Mouse (Mus musculus): ENCODE data around the gene Kif19a.

DNA sequence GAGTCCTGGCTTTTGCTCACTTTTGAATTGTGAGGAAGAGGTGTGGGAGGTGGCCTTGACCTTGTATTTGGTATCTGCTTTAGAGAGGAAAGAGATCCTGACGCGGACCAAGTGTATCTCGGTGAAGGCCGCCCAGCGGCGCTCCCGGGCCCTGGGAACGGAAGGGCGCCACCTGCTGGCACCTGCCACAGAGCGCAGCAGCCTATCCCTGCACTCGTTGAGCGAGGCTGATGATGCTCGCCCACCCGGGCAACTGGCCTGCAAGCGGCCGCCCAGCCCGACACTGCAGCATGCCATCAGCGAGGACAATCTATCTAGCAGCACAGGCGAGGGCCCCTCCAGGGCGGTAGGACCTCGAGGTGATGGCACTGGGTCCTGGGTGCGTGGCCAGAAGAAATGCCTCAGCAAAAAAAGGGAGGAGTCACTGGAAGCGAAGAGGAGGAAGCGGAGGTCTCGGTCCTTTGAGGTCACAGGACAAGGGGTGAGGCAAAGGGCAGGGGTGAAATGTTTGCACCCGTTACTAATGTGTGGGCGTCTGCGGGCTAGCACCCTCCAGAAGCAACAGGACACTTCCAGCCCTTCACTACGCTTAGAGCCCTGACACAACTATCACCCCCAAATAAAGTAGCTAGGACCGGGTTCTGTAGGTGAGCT, 24.0 kb downstream of the Kif19a start:
- peak; percentile 94 for TF ChIP-seq CTCF (IDR thresholded peaks at IDR 0.05; ENCODE audit: extremely low read depth, insufficient read depth, insufficient read length, insufficient replicate concordance)
- TF ChIP-seq POLR2A (IDR thresholded peaks at IDR 0.05; ENCODE audit: low read depth, low read length) = no peak
